Mouse (Mus musculus) right cerebral cortex, adult 2 months (tissue): Measurements from ENCODE around the gene Olfr577.

ENCODE experiments used
- DNase-seq, 2 experiments: peaks; one replicate each; pipeline ENCODE4 v3.0.0; 2021 to 2022; ENCODE audit warnings: low spot score in 2 of 2

Gene Olfr577

DNA sequence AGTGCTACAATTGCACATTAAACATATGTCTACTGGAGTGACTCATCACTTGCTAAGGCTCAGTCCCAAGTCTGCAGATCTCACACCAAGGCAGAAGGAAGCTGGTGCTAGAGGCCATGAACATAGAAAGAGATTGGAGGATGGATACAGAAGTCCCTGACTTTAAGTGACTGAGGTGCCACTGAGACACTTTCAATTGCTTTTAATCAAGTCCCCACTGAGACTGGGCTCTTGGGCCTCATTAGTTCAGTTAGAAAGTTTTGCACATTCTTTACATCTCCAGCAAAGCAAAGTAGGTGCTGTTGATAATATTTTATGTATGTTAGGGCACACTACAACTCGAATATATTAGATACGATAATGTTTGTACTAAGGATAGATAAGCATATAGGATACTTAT lies at the start of gene Olfr577:
Gene Olfr577, minus strand, starts transcription at position 101 of the 400 bp plus-strand sequence.
- peak in 1 of 2 experiments; percentile 1 for DNase-seq

DNA sequence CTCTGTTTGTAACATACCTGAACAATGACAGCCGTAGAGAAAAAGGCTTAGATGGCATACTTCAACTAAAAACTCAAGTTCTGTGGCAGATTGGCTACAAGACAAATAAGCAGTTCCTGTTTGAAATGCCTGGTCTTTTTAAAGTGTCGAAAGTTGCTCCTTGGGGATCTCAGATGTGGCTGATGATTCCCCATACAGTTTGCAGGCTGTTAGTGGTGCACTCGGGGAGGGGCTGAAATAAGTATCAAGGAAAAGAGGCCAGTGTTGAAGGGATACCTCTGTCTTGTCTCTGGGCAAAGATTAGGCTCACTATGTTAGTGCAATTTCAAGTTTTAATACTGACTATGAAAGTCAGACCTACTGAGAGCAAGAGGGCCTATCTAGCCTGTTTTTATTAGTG lies 13.5 kb upstream of the Olfr577 start, which contains the start of gene Olfr578:
Gene Olfr578, minus strand, starts transcription at position 101 of the 400 bp plus-strand sequence.
- DNase-seq = no peak

DNA sequence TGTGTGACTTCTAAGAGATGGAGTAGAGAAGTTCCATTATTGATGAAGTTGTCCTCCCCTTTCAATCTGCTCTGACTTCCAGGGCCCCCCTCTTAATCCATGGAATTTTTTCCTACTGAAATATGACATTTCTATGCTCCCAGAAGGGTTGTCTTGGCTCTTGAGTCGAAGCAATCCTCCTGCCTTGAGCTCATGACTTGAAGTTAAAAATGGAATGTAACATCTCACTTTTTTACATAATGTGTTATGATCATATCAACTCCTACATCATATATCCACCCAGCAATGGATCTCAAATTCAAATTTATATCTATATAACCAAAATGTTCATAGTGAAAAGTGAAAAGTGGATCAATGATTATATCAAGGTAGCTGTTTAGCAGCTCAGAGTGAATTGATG lies 1.3 kb downstream of the Olfr577 start:
- DNase-seq = no peak

DNA sequence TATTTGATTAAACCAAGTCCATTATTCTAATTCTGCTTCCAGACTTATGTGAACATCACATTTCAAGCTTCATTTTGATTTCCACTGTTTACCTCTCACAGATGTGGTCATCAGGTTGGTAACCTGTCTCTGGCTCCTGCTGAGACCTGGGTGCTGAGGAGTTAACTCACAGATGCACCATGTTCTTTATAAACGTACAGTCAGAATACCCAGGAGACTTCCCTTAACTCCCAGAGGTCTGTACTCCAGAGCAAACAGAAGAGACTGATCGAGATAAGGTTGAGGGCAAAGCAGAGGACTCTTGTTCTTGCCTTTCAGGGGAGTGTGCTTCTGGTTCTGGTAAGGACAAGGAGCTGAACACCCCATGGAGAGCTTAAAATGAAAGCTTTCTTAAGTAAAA lies 13.4 kb downstream of the Olfr577 start, which contains the start of gene Olfr576:
Gene Olfr576, plus strand, starts transcription at position 301 of the 400 bp plus-strand sequence.
- no peak for DNase-seq

DNA sequence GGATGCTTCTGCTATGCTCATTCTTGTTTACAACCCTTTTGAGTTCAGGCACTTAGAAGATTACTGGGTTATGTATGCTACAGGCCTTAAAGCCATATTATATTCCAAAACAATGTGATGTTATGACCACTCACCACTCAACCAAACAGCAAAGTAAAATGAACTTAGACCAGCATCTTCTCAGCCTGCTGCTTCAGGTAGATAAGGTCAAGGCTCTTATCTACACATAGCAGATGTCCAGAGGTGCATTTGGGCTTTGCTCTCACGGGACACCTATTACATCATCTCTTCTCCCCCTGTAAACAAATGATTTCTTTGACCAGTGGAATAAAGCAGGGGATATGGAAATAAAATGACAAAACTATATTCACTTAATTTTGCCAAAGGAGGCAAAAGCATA lies 17.1 kb downstream of the Olfr577 start, which contains the start of gene Olfr575:
Gene Olfr575, minus strand, starts transcription at position 183 of the 400 bp plus-strand sequence.
- no peak for DNase-seq

DNA sequence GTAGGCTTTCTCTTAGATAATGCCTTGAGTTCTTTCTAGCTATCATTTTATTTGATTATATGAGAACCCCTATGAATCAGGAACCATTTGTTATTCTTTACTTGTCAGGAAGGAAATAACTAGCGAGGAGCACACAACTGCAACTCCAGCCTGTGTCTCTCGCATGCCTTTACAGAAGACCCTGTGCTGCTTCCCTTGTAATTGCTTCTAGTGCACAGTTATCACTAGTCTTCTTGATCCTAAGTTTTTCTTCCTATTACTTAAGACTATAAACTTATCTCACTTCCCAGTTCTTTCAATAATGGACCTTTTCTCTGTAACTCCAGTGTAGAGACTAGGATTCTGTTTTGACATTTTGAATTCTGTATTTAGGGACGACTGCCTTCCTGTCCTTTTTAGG lies 17.6 kb downstream of the Olfr577 start:
- no peak for DNase-seq

DNA sequence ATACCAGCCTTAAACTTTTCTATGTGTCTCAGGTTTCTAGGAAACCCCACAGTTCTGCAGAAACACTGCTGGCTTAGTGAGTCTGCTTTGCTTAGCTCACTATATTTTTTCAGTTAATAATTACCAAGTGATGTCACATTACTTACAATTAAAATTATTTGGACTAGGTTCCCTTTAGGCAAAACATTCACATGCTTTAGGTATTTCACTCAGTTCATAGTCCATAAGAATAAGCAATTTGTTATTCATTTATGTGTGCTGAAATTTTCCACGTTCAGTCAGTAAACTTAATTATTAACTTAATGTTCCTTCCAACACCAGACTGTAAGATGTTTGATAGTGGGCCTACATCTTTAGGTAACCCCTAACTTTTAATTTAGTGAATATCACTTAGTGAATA lies 25.0 kb downstream of the Olfr577 start:
- no peak for DNase-seq

DNA sequence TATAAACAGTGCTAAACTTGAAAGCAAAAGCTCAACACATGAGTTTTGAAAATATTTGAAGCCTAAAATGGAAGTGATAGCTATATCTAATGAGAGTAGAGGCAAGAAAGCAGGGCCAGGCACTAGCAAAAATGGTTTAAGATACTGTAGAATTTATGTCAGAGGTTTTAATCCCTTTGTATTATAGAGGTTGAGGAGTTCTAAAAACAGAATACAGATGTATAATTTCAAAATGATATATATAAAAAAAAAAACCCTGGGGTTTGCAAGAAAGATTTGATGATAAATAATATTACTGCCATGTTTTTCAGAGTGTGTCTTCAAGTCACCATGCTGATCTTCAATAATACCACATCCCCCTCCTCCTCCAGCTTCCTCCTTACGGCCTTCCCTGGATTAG lies 27.6 kb downstream of the Olfr577 start, which contains the start of gene Olfr574:
Gene Olfr574, plus strand, starts transcription at position 301 of the 400 bp plus-strand sequence.
- no peak for DNase-seq

DNA sequence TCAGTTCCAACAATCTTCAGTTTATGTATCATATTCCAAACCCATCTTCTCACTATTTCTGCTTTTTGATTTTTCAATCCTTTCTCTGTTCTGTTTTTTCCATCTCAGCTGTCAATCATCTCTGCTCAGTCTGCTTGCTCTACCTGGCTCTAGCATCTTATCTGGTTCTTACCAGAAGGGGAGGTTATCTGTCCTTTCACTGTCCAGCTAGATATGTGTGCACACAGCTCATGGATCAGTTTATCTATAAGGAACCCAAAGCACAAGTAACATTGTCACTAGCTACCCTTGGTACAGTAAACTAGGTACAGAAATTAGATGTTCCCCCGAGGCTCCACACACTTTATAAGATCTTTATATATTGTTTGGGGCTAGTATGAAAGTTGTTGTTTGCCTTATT lies 32.3 kb downstream of the Olfr577 start:
- DNase-seq = no peak

DNA sequence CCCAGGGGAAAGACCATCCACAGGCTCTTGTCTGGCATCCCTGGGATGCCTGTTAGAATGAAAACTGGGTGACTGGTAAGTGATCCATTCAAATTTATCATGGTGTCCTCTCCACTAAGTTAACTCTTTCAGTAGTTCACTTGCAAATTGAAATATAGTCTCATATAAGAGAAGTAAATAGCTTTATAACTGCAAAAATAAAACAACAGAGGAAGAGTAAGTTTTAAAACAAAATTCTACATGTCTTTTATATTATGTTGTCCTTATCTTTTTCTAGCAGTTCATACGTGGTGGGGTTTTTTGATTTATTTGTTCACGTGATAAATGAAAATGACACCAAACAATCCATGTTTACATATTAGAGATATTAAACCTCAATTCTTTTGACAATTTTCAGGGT lies 33.3 kb downstream of the Olfr577 start, which contains the start of gene Olfr573-ps1:
Gene Olfr573-ps1, minus strand, starts transcription at position 101 of the 400 bp plus-strand sequence.
- no peak for DNase-seq

DNA sequence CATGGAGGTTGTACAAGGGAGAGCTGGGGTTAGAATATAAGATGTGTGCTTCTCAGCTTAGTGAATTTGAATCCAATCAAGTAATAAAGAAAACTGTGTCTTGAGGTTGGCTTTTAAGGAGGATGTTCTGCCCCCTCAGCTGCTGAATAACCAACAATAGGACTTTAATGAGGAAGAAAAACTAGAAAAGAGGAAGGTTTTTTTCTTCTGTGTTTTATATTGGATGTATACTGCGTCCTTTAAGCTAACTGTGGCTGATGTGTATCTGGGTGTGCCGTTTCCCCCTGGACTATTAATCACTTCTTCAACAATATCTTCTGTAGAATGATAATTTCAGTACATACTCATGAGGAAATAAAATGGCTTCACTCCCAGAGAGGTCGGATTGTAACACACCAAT lies 48.6 kb downstream of the Olfr577 start:
- no peak for DNase-seq

DNA sequence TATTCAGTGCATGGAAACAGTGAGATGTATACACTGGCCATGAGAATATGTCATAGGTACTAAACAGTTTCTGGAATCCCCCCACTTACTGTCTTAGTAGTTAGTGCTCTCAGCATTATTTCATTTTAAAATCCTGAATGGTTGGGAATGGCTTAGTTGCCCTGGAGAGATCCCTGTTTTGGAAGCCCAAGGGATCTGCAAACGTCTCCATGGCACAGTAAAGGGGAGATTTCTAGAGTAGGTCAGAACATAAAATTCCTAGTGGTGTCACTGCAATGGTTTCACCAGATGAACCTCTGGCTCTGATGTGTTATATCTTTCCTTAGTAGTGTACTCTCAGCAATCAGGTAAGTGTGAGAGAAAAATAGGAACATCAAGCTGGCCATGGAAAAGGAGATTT lies 51.6 kb downstream of the Olfr577 start, which contains the start of gene Olfr572:
Gene Olfr572, plus strand, starts transcription at position 301 of the 400 bp plus-strand sequence.
- no peak for DNase-seq
